Mouse (Mus musculus) heart, adult 2 months (tissue): ENCODE measurements around the gene Plce1. TPM values are rescaled to one million over a fixed set of nuclear protein-coding genes. Genes with fewer than 3 reads are reported as not detected.

ENCODE experiments used
- DNase-seq, 2 experiments: peaks; one replicate each; pipeline ENCODE4 v3.0.0; 2021
- H3K27ac ChIP-seq: fragments of 200-600 bp; 2 replicates; pipeline ENCODE4 v1.8.1; 2022
- H3K27me3 ChIP-seq: fragments of 200-500 bp; 2 replicates; pipeline ENCODE4 v1.6.1; 2012; ENCODE audit warnings: mild to moderate bottlenecking, low read length, inconsistent platforms, mixed read lengths; ENCODE audit not compliant: control insufficient read depth, insufficient read depth
- H3K36me3 ChIP-seq: fragments of 200-500 bp; 2 replicates; pipeline ENCODE4 v1.6.1; 2012; ENCODE audit warnings: low read length, inconsistent platforms; ENCODE audit not compliant: control insufficient read depth, insufficient read depth
- H3K4me1 ChIP-seq: fragments of 200-500 bp; 2 replicates; pipeline ENCODE4 v1.6.1; 2011; ENCODE audit warnings: low read length; ENCODE audit not compliant: control insufficient read depth, insufficient read depth
- H3K4me3 ChIP-seq: fragments of 200-600 bp; 2 replicates; pipeline ENCODE4 v1.8.1; 2022
- H3K79me2 ChIP-seq: fragments of 200-500 bp; replicated peaks from 2 replicates; pipeline ENCODE4 v1.6.1; 2012; ENCODE audit warnings: mild to moderate bottlenecking, inconsistent platforms, low read length, moderate library complexity, mixed read lengths; ENCODE audit not compliant: control insufficient read depth, insufficient read depth
- H3K9ac ChIP-seq: fragments of 200-500 bp; 2 replicates; pipeline ENCODE4 v1.6.1; 2012; ENCODE audit warnings: low read depth, mild to moderate bottlenecking, control low read depth, inconsistent platforms, low read length, mixed read lengths
- CTCF ChIP-seq: fragments of 200-600 bp; IDR thresholded peaks from 2 replicates; pipeline ENCODE4 v1.8.1; 2022; ENCODE audit warnings: antibody characterized with exemption, mild to moderate bottlenecking, moderate library complexity
- EP300 ChIP-seq: fragments of 200-500 bp; IDR thresholded peaks from 2 replicates; pipeline ENCODE4 v1.6.1; 2011; ENCODE audit warnings: low read depth, low read length, control low read depth; ENCODE audit not compliant: insufficient read depth
- POLR2A ChIP-seq: fragments of 200-500 bp; IDR thresholded peaks from 2 replicates; pipeline ENCODE4 v1.6.1; 2011; ENCODE audit warnings: mild to moderate bottlenecking, low read depth, low read length, control low read depth; ENCODE audit not compliant: insufficient read depth
- WGBS: fragments of 180-500 bp; shearing (Covaris S2); methylation state at CpG from one replicate; pipeline ENCODE4 v1.1.7; 2018; 5-methylcytosine and 5-hydroxymethylcytosine counted together
- intact Hi-C: fragments of 180-260 bp; cut with DNase I; formaldehyde crosslinking; loops from one replicate; pipeline ENCODE4 v1.15.1; 2025
- polyA plus RNA-seq: library from polyadenylated mRNA; depleted of rRNA; stranded (reverse); fragments of >200 nt; gene quantifications from 2 replicates; pipeline ENCODE4 v1.2.3, GENCODE M21; 2012
- total RNA-seq, 2 experiments: library from RNA; stranded (reverse); gene quantifications; 2 replicates each; pipeline ENCODE4 v1.2.3; 2021

The Plce1 gene
- total and polyA plus RNA-seq, 3 experiments = 5.9 to 20.6 (median 18.7) TPM

DNA sequence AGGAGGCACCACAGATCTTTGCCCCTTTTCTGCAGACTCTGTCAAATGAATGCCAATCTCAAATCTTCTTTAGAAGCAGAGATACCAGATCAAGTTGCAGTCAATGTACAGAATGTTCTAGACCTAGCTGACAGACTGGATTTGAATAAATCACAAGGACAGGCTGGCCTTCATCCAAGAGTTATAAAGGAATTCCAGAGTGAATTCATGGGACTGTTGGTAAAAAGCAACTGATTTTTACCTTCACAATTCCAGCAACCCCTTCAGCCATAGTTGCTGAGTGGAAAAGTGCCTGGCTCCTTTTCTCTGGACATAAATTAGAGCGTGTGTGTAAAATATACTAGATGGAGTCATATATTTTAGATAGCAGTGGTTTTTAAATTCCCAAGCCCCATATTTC lies 102.0 kb downstream of the Plce1 start:
- Histone ChIP-seq H3K79me2 (no peaks in the 10 kb centered on the region), H3K27ac (peak overlapping the region; percentile 31), H3K9ac (no peak overlapping the region), H3K4me1 (0 out of 2 replicates have a peak, but pooled peaks cover 1% of the 10 kb centered on the region), H3K27me3 (no peaks in the 10 kb centered on the region), H3K36me3 (no peaks in the 10 kb centered on the region), H3K4me3 (no peak overlapping the region)
- DNase-seq = no peak
- TF ChIP-seq CTCF (no peak), EP300 (no peak), POLR2A (no peak)
- intact Hi-C loops = no loop called here
- 90% methylated on average over 1 of the region's 1 CpGs for WGBS

DNA sequence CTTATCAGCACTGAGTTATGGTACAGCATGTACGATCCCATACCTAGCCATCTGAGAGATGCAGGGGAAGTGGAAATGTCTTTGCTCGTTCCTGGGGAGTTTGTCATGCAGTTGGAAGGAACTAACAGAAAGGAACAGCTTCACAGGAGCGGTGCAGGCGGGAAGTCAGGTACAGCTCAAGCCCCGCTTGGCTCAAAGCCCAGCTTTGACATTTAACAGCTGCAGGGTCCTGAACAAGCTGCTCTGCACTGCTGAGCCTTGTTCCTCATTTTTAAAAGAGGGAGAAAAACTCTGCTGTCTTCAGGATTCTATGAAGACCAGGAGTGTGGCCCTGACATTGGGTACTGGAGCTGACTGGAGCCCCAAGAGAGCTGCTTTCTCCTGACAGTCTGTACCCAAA lies 106.7 kb downstream of the Plce1 start:
- Histone ChIP-seq H3K27me3 (no peaks in the 10 kb centered on the region), H3K27ac (no peak overlapping the region; the same call in 1 of the 2 replicates), H3K9ac (no peak overlapping the region), H3K4me1 (peaks cover 7% of the 10 kb centered on the region), H3K36me3 (no peaks in the 10 kb centered on the region; the same call in 1 of the 2 replicates), H3K4me3 (no peak overlapping the region), H3K79me2 (no peaks in the 10 kb centered on the region)
- intact Hi-C loops = no loop called here
- 17% methylated on average over 5 of the region's 5 CpGs for WGBS
- peak in 1 of 2 experiments; percentile 55 for DNase-seq
- TF ChIP-seq CTCF (no peak), POLR2A (no peak), EP300 (no peak)

GRCm38 (mm10) chr19:38589466-38589865 lies 108.6 kb downstream of the Plce1 start:
- no peaks in the 10 kb centered on the region for H3K79me2 ChIP-seq
- peaks cover 10% of the 10 kb centered on the region for H3K4me1 ChIP-seq
- H3K9ac ChIP-seq = 0 out of 2 replicates have a peak overlapping the region, but pooled peaks have one; percentile 20
- TF ChIP-seq POLR2A = no peak
- no peak for TF ChIP-seq CTCF
- no peak for TF ChIP-seq EP300
- WGBS = 61% methylated on average over 5 of the region's 5 CpGs
- no peaks in the 10 kb centered on the region; the same call in none of the 2 replicates for H3K36me3 ChIP-seq
- DNase-seq = no peak
- intact Hi-C loops = no loop called here
- no peak overlapping the region for H3K4me3 ChIP-seq
- H3K27ac ChIP-seq = no peak overlapping the region
- no peaks in the 10 kb centered on the region for H3K27me3 ChIP-seq

DNA sequence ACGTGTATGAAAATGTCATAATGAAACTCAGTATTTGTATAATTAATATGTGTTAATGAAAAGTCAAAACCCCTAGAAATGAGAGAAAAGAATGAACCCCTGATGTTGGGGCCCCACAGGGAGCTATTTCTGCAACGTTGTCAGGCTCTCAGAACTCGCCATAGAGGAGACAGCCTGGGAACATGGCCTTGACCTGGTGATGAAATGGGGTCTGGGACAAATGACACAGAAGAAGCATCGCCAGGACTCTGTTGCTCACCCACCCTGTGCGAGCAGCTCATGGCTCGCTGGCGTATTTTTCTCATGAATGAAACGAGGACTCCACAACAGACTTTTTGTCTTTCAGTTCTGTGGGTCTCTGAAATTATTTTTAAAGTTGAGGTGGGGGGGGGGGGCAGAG lies 109.0 kb downstream of the Plce1 start:
- no peak overlapping the region for H3K27ac ChIP-seq
- no peak overlapping the region for H3K9ac ChIP-seq
- no peak for DNase-seq
- intact Hi-C loops = no loop called here
- H3K4me3 ChIP-seq = no peak overlapping the region
- WGBS = 81% methylated on average over 8 of the region's 8 CpGs
- H3K36me3 ChIP-seq = no peaks in the 10 kb centered on the region; the same call in none of the 2 replicates
- H3K4me1 ChIP-seq = peaks cover 10% of the 10 kb centered on the region
- no peaks in the 10 kb centered on the region for H3K79me2 ChIP-seq
- H3K27me3 ChIP-seq = no peaks in the 10 kb centered on the region
- TF ChIP-seq POLR2A (no peak), EP300 (no peak), CTCF (no peak)

DNA sequence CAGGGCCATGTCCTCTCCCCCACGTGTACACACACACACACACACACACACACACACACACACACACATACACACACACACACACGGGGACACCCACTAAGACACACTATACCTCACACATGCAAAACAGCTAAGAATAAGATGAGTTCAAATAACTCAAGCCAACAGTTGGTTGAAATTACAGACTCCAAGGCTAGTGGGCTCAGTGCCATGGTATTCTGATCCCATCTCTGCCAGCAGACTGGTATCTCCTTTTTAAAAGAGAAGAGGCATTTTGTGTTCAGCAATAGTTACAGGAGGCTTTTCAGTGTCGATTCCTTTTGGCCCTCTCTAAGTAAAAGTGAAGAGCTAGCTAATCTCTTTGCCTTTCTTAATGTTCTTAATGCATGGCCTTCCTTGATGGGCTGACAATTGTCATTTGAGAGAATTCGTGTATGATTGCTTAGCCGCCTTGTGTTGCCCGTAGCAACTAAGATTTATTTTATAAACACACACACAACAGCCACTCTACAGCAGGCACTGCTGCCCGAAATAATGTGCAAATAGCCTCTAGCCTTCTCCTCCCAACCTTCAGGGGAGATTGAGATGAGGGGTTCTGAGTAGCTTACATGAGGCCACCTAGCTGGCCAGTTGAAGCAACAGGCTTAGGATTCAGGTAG lies 111.8 kb downstream of the Plce1 start:
- WGBS = 50% methylated on average over 7 of the region's 7 CpGs
- intact Hi-C loops = no loop called here
- H3K36me3 ChIP-seq = no peaks in the 10 kb centered on the region; the same call in none of the 2 replicates
- no peak for DNase-seq
- peak overlapping the region; percentile 34 for H3K27ac ChIP-seq
- H3K4me3 ChIP-seq = no peak overlapping the region
- H3K79me2 ChIP-seq = no peaks in the 10 kb centered on the region
- H3K27me3 ChIP-seq = no peaks in the 10 kb centered on the region
- peaks cover 12% of the 10 kb centered on the region for H3K4me1 ChIP-seq
- no peak for TF ChIP-seq CTCF
- no peak for TF ChIP-seq EP300
- TF ChIP-seq POLR2A = no peak
- no peak overlapping the region for H3K9ac ChIP-seq

DNA sequence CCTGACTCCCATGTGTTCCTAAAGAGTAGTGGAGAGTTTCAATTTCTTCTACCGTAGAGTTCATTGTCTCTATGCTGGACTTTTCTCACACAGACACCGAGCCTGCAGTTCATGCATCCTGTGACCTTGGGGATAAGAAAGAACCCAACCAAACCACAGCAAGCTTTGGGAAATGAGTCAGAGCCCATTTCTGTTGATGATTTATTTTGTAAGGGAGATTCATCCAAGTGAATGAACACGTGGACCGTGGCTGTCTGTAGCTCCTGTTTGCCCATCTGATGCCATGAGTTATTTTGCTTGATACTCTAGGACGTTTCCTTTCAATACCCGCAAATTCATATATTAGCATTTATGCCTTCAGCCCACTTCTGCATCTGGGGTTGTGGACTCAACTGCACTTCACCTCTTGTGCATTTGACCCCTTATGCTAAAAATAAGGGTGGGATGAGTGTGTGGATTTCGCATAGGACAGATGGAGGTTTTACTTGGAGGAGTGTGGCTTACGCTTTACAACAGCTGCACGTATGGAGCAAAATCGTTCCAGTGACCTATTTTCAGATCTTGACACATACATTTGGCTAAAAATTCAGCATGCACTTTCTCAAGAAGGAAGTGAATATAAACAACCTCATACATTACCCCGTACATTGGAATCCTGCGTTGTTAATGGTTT lies 112.5 kb downstream of the Plce1 start:
- H3K27ac ChIP-seq = peak overlapping the region; percentile 34
- DNase-seq = no peak
- intact Hi-C loops = no loop called here
- no peaks in the 10 kb centered on the region for H3K27me3 ChIP-seq
- no peak overlapping the region for H3K9ac ChIP-seq
- no peaks in the 10 kb centered on the region; the same call in none of the 2 replicates for H3K36me3 ChIP-seq
- H3K4me3 ChIP-seq = no peak overlapping the region
- peaks cover 12% of the 10 kb centered on the region for H3K4me1 ChIP-seq
- no peaks in the 10 kb centered on the region for H3K79me2 ChIP-seq
- 64% methylated on average over 12 of the region's 12 CpGs for WGBS
- TF ChIP-seq EP300 = no peak
- no peak for TF ChIP-seq POLR2A
- no peak for TF ChIP-seq CTCF
